Mouse (Mus musculus): ENCODE measurements around the gene 1700067P10Rik. TPM values are rescaled to one million over a fixed set of nuclear protein-coding genes. Genes with fewer than 3 reads are reported as not detected.

Gene 1700067P10Rik
- not detected for polyA plus RNA-seq (2012; fragmentation: generic; extraction: Trizol)

DNA sequence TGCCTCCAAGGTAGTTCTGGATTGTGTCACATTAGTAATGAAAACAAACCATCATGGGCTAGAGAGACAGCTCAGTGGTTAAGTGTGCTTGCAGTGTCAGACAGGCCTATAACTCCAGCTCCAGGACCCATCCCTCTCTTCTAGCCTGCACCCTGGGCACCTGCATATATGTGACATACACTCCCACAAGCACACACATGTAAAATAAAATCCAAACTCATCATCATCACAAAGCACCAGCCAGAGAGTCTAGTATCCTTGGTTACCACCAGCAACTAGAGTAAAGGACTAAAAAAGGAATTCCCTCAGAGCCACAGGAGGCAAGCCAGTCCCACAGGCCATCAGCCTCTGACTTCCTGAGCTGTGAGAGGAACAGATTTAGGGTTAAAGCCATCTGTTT is at the start of gene 1700067P10Rik:
Gene 1700067P10Rik, plus strand, starts transcription at position 301 of the 400 bp plus-strand sequence.
- Histone ChIP-seq H3K79me2 (ENCODE audit: control insufficient read depth, insufficient read depth) (no peaks in the 10 kb centered on the region), H3K4me3 (no peak within 1 kb of the TSS), H3K36me3 (ENCODE audit: control insufficient read depth, insufficient read depth) (no peaks in the 10 kb centered on the region), H3ac (ENCODE audit: control insufficient read depth, insufficient read length) (no peak within 1 kb of the TSS), H3K4me2 (ENCODE audit: low read depth) (no peak within 1 kb of the TSS), H3K27me3 (ENCODE audit: control insufficient read depth, insufficient read depth, insufficient read length) (peaks cover 5% of the 10 kb centered on the region)
- TF ChIP-seq TCF12 (IDR thresholded peaks at IDR 0.05; ENCODE audit: insufficient read depth, poor library complexity, severe bottlenecking) (no peak), E2F4 (IDR thresholded peaks at IDR 0.05; ENCODE audit: insufficient read depth) (no peak), POLR2AphosphoS2 (IDR thresholded peaks at IDR 0.05; ENCODE audit: insufficient read length, low read depth) (no peak), MYOD1 (IDR thresholded peaks at IDR 0.05; ENCODE audit: control insufficient read depth in 1 of 3, insufficient read length in 2 of 3, low read depth in 2 of 3) (no peak), MYOG (IDR thresholded peaks at IDR 0.05; ENCODE audit: control insufficient read depth in 1 of 3, insufficient read depth in 1 of 3, insufficient read length in 2 of 3, low read depth in 2 of 3) (no peak), MAX (IDR thresholded peaks at IDR 0.05; ENCODE audit: low read depth) (no peak), CEBPB (IDR thresholded peaks at IDR 0.05; ENCODE audit: insufficient read depth, poor library complexity, severe bottlenecking) (no peak), TCF3 (IDR thresholded peaks at IDR 0.05; ENCODE audit: insufficient read length, low read depth) (no peak), POLR2A (IDR thresholded peaks at IDR 0.05; ENCODE audit: insufficient read length, low read depth) (no peak), SRF (IDR thresholded peaks at IDR 0.05; ENCODE audit: control insufficient read depth, insufficient read length, low read depth) (no peak), USF1 (IDR thresholded peaks at IDR 0.05; ENCODE audit: low read depth) (no peak), REST (IDR thresholded peaks at IDR 0.05; ENCODE audit: insufficient read depth, insufficient read length) (no peak)

DNA sequence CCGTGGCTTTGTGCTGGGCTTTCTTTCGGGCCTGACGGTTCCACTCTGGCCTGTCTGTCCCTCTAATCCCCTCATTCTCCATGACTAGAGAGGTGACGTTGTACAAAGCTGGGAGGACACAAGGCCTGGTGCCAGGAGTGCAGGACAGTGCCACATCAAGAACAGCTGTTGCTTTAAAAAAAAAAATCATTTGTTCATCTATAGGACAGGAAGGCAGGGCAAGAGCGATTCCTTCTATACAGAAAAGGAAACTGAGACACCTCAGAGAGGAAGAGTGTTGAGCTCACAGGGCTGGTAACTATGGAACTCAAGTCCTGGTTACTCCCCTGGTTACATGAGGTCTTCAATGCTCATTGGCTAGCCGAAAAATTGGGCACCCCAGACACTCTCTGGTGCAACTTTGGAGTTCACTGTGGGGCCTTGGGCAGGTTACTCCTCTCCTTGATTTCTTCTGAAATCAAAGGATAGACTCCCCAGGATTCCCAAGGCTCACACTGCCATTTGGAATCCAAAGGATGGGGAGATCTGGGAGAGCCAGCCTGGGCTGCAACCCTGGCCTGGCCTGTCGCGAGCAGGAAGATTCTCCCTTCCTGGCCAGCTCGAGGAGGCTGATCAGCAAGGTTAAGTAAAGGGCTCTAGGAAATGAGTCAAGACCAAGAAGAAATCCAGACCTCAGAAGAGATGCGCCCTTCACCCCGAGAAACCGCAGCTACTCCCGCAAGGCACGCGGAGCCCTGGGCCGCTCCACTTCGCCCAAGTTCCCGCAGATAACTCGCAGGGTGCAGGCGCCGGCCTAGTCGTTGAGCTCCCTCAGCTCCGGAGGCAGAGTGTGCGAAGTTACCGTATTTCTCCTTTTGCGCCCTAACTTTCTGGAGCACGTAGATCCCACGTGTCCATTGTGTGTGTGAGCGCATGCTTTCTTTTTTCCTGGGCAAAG is 47.5 kb upstream of the 1700067P10Rik start:
- no peaks in the 10 kb centered on the region for H3K79me2 ChIP-seq (ENCODE audit: control insufficient read depth, insufficient read depth)
- TF ChIP-seq POLR2A (IDR thresholded peaks at IDR 0.05; ENCODE audit: insufficient read length, low read depth) = no peak
- H3K4me3 ChIP-seq = no peak overlapping the region
- H3K36me3 ChIP-seq (ENCODE audit: control insufficient read depth, insufficient read depth) = no peaks in the 10 kb centered on the region
- no peaks in the 10 kb centered on the region for H3K27me3 ChIP-seq (ENCODE audit: control insufficient read depth, insufficient read depth, insufficient read length)
- no peak overlapping the region for H3ac ChIP-seq (ENCODE audit: control insufficient read depth, insufficient read length)
- H3K4me2 ChIP-seq (ENCODE audit: low read depth) = no peak overlapping the region

DNA sequence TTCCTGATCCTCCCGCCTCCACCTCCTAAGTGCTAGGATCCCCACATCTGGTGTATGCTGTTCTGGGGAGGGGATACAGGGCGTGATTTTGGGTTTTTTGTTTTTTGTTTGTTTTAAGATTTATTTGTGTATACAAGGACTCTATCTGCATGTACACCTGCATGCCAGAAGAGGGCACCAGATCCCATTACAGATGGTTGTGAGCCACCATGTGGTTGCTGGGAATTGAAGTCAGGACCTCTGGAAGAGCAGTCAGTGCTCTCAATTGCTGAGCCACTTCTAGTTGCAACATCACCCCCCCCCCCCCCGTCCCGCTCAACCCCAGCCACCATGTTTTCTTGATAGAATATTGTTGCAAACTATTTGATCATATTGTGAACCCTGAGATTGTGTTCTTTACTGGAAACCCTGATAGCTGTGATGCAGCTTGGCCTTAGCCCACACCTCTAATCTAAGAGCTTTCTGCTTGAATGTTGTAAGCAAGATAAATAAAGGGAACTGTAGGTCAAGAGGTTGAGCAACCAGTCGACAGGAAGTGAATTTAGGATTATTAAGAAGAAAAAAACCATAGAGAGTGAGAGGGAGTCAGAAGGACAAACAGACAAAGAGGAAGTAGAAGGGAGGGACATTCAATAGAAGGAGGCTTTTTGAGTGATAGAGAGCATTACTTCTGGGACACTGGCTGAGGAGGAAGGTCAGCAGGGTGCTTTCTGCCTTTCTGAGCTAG is 45.8 kb upstream of the 1700067P10Rik start:
- Histone ChIP-seq H3K79me2 (ENCODE audit: control insufficient read depth, insufficient read depth) (no peaks in the 10 kb centered on the region), H3K4me3 (no peak overlapping the region), H3K4me2 (ENCODE audit: low read depth) (no peak overlapping the region), H3K36me3 (ENCODE audit: control insufficient read depth, insufficient read depth) (no peaks in the 10 kb centered on the region), H3ac (ENCODE audit: control insufficient read depth, insufficient read length) (no peak overlapping the region), H3K27me3 (ENCODE audit: control insufficient read depth, insufficient read depth, insufficient read length) (peaks cover 6% of the 10 kb centered on the region)
- TF ChIP-seq CEBPB (IDR thresholded peaks at IDR 0.05; ENCODE audit: insufficient read depth, poor library complexity, severe bottlenecking) = no peak
- TF ChIP-seq TCF12 (IDR thresholded peaks at IDR 0.05; ENCODE audit: insufficient read depth, poor library complexity, severe bottlenecking) = no peak
- TF ChIP-seq E2F4 (IDR thresholded peaks at IDR 0.05; ENCODE audit: insufficient read depth) = no peak
- TF ChIP-seq POLR2A (IDR thresholded peaks at IDR 0.05; ENCODE audit: insufficient read length, low read depth) = no peak
- no peak for TF ChIP-seq TCF3 (IDR thresholded peaks at IDR 0.05; ENCODE audit: insufficient read length, low read depth)
- no peak for TF ChIP-seq MYOD1 (IDR thresholded peaks at IDR 0.05; ENCODE audit: control insufficient read depth in 1 of 3, insufficient read length in 2 of 3, low read depth in 2 of 3)
- TF ChIP-seq MAX (IDR thresholded peaks at IDR 0.05; ENCODE audit: low read depth) = no peak
- no peak for TF ChIP-seq SRF (IDR thresholded peaks at IDR 0.05; ENCODE audit: control insufficient read depth, insufficient read length, low read depth)
- no peak for TF ChIP-seq REST (IDR thresholded peaks at IDR 0.05; ENCODE audit: insufficient read depth, insufficient read length)
- no peak for TF ChIP-seq MYOG (IDR thresholded peaks at IDR 0.05; ENCODE audit: control insufficient read depth in 1 of 3, insufficient read depth in 1 of 3, insufficient read length in 2 of 3, low read depth in 2 of 3)
- no peak for TF ChIP-seq POLR2AphosphoS2 (IDR thresholded peaks at IDR 0.05; ENCODE audit: insufficient read length, low read depth)
- TF ChIP-seq USF1 (IDR thresholded peaks at IDR 0.05; ENCODE audit: low read depth) = no peak

DNA sequence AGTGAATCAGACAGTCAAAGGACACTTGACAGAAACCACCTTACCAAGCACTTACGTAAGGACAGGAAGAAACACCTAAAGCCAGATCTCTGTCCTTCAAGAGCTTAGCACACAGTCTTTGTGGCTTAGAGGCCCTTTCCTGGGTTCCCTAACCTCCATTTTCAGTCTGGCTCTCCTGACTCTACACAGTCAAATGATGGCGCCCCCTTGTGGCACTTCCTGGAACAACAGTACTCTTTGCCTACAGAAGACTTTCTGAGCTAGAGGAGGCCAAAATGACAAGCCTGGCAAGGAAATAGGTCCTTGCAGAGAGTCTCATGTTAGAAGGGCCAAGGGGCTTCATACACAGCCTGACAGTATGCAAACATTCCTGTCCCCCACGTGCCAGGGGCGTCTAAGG is 43.5 kb upstream of the 1700067P10Rik start:
- Histone ChIP-seq H3ac (ENCODE audit: control insufficient read depth, insufficient read length) (no peak overlapping the region), H3K27me3 (ENCODE audit: control insufficient read depth, insufficient read depth, insufficient read length) (peaks cover 21% of the 10 kb centered on the region), H3K4me2 (ENCODE audit: low read depth) (no peak overlapping the region), H3K36me3 (ENCODE audit: control insufficient read depth, insufficient read depth) (no peaks in the 10 kb centered on the region), H3K79me2 (ENCODE audit: control insufficient read depth, insufficient read depth) (no peaks in the 10 kb centered on the region), H3K4me3 (no peak overlapping the region)
- TF ChIP-seq USF1 (IDR thresholded peaks at IDR 0.05; ENCODE audit: low read depth) = no peak
- TF ChIP-seq E2F4 (IDR thresholded peaks at IDR 0.05; ENCODE audit: insufficient read depth) = no peak
- TF ChIP-seq POLR2AphosphoS2 (IDR thresholded peaks at IDR 0.05; ENCODE audit: insufficient read length, low read depth) = no peak
- no peak for TF ChIP-seq CEBPB (IDR thresholded peaks at IDR 0.05; ENCODE audit: insufficient read depth, poor library complexity, severe bottlenecking)
- TF ChIP-seq MAX (IDR thresholded peaks at IDR 0.05; ENCODE audit: low read depth) = no peak

Measured in myocyte (in vitro differentiated cells).